Mouse (Mus musculus) testis, postnatal 10 days (tissue): ENCODE measurements around the gene Gm13420.

ENCODE experiments used
- DNase-seq: peaks from one replicate; pipeline ENCODE4 v3.0.0; 2021; ENCODE audit warnings: low spot score

Gm13420 gene

DNA sequence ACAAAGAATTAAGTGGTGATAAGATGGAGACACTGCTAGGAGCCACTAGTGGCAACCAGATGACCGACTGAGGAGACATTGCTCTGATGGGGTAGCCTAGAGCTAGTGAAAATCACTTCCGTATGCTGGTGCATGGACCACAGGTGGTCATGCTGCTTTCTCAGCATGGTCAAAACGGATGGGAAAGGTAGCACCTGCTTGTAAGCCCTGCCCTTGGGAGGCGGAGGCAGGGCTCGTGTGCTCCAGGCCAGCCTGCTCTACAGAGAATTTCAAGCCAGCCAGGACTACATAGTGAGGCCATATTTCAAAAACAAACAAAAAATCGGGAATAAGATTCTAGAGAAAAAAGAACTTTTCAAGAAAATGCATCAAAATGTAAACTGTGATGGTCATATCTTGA, 50.1 kb downstream of the Gm13420 start:
- DNase-seq = no peak

- no peak for DNase-seq
Observed at GRCm38 (mm10) chr2:29700898-29701297, 50.6 kb downstream of the Gm13420 start.

- no peak for DNase-seq
Observed at GRCm38 (mm10) chr2:29698421-29699290, 52.8 kb downstream of the Gm13420 start.

DNA sequence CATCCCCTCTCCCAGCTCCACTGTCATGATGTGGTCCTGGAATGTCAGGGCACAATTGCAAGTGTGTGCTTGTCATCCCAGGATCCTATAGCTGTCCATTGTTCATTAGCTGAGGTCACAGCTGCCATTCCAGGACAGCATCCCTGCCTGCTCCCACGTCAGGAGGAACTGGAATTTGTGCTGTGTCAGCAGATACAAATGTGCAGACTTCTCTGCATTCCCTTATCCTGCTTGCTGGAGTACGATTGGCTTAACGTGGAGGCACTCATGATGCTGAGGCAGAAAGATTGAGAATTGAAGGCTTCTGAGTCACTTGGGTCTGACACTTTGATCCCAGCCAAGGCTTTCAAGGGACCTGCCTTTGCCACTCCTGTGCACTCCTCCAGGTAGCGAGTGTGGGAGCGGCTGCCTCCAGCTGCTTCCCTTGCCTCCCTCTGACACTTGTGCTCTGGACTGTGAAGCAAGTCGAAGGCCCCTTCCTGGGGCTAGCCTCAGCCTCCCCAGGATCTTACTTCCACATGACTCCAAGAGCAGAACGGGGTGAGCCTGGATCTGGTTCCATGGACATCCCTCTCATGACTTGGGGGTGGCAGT, 55.2 kb downstream of the Gm13420 start:
- DNase-seq = no peak
